Mouse (Mus musculus) lung, postnatal 0 days (tissue): Measurements from ENCODE around the gene Loxl3.

Experiments
- CTCF ChIP-seq: IDR thresholded peaks from 2 replicates; pipeline ENCODE4 v1.5.1; 2016; ENCODE audit warnings: antibody characterized with exemption, mild to moderate bottlenecking
- EP300 ChIP-seq: IDR thresholded peaks from 2 replicates; pipeline ENCODE4 v1.6.1; 2016; ENCODE audit warnings: antibody characterized with exemption, mild to moderate bottlenecking, control low read depth

- TF ChIP-seq CTCF: no peak
- no peak for TF ChIP-seq EP300
Observed at GRCm38 (mm10) chr6:83087926-83088260, 53.9 kb downstream of the Loxl3 start.
